Mouse (Mus musculus) neutrophil, adult 5-6 weeks (primary cell): ENCODE measurements at regions not wholly inside any gene's neighbourhood (a gene's known extent, or its start where the extent isn't known, plus 50 kb on each side); places are given as distances from the start of the nearest gene placed in this dataset.

Experiments
- ATAC-seq: fragments of 151-379, 151-347 bp; 2 replicates; pipeline ENCODE4 v1.8.0; 2017; ENCODE audit warnings: mild to moderate bottlenecking, moderate TSS enrichment; ENCODE audit not compliant: insufficient number of reproducible peaks, poor library complexity, low FRiP score, severe bottlenecking; ENCODE audit errors: extremely low read depth

DNA sequence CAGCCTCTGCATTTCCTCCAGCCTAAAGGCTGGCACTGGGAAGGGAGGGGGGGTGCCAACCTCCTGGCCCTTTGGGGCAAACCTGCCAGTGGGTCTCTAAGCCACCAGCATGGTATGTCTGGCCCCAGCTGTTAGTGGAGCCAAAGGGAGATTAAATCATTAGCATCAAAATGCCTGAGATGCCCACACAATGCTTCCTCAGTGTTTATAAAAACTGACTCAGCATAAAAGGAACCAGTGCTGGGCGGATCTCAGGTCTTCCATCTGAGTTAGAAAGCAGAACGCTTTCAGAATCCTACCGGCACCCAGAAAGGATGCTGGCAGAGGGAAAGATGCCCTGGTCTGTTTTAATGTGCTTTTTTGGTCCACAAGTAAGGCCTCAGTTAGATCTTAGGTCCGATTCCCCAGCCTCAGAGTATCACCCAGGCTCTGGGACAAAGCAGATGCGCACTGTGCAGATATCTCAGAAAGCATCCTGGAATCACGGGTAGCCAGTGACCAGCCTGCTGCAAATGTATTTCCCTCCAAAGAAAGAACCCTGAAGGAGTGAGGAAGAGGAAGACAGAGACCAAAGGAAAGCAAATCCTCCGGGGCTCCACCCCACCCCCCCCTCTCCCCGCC is 53.3 kb upstream of the Armc2 start:
- ATAC-seq = no peak

GRCm38 (mm10) chr10:42070611-42071403 is 52.6 kb upstream of the Armc2 start:
- no peak for ATAC-seq

GRCm38 (mm10) chr10:42069751-42070150 is 51.5 kb upstream of the Armc2 start:
- no peak for ATAC-seq

DNA sequence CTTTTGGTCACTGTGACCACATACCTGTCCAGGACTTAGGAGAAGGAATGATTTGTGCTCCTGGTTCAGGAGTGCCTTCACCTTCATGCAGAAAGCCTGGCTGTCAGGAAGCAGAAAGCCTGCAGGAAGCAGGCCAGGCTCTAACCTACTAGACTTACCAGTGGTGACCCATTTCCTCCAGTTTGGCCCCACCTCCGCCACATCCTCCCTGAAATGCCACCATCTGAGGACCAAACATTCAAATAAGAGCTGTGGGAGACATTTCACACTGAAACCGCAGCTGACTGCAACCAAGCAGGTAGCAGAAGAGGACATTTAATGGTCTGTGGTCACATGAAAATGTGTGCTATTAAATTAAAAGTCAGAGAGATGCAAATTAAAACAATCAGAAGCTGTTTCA is 50.3 kb upstream of the Armc2 start:
- 0 out of 2 replicates have a peak, but pooled peaks have one; percentile 9 for ATAC-seq
